Mouse (Mus musculus) stomach, embryonic 15.5 days (tissue): ENCODE data around the gene Spry1. TPM values are rescaled to one million over a fixed set of nuclear protein-coding genes. Genes with fewer than 3 reads are reported as not detected.

Experiments
- ATAC-seq: fragments of 200-750 bp; cut with Nextera tagmentation; 2 replicates; pipeline ENCODE4 v1.8.0; 2017; ENCODE audit warnings: low read depth, moderate number of reproducible peaks, moderate TSS enrichment; ENCODE audit not compliant: insufficient read depth, low FRiP score
- H3K27ac ChIP-seq: fragments of 300-500 bp; sonication (generic); 2 replicates; pipeline ENCODE4 v1.5.1; 2015; ENCODE audit warnings: mild to moderate bottlenecking, inconsistent platforms
- H3K27me3 ChIP-seq: fragments of 300-500 bp; sonication (generic); replicated peaks from 2 replicates; pipeline ENCODE4 v1.6.1; 2015; ENCODE audit warnings: inconsistent platforms
- H3K36me3 ChIP-seq: fragments of 300-500 bp; sonication (generic); 2 replicates; pipeline ENCODE4 v1.6.1; 2015; ENCODE audit warnings: inconsistent platforms
- H3K4me1 ChIP-seq: fragments of 300-500 bp; sonication (generic); 2 replicates; pipeline ENCODE4 v1.6.1; 2015; ENCODE audit warnings: inconsistent platforms
- H3K4me2 ChIP-seq: fragments of 300-500 bp; sonication (generic); 2 replicates; pipeline ENCODE4 v1.6.1; 2015; ENCODE audit warnings: mild to moderate bottlenecking, inconsistent platforms
- H3K4me3 ChIP-seq: fragments of 300-500 bp; sonication (generic); replicated peaks from 2 replicates; pipeline ENCODE4 v1.5.1; 2015; ENCODE audit warnings: inconsistent platforms
- H3K9ac ChIP-seq: fragments of 300-500 bp; sonication (generic); 2 replicates; pipeline ENCODE4 v1.6.1; 2015; ENCODE audit warnings: inconsistent platforms
- H3K9me3 ChIP-seq: fragments of 300-500 bp; sonication (generic); 2 replicates; pipeline ENCODE4 v1.6.1; 2016; ENCODE audit warnings: inconsistent platforms
- WGBS: fragments of 180-500 bp; shearing (Covaris S2); methylation state at CpG from one replicate; pipeline ENCODE4 v1.1.7; 2015; 5-methylcytosine and 5-hydroxymethylcytosine counted together
- polyA plus RNA-seq: library from polyadenylated mRNA; unstranded; fragments of >200 nt; fragmentation: Nextera tagmentation; extraction: Ambion mirVana; gene quantifications from 2 replicates; pipeline ENCODE4 v1.2.1, GENCODE M21; 2015

Spry1 gene
- polyA plus RNA-seq, 1 experiment from 2014 or later = 15.2 TPM

DNA sequence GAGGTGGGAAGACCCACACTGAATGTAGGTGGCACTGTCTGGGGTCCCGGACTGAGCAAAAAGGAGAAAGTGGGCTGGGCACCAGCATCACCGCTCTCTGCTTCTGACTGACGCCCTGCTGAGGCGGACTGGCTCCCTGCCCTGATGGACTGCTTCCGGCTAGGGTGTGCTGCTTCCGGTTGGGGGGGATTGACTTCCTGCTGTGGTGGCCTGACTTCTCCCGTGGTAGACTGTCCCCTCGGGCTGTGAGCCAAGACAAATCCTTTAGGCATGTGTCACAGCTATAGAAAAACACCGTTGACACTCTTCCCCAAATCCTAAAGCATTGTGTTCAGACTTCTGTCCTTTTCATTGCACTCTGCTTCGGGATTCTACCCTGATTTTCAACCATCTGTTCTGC, 26.0 kb upstream of the Spry1 start:
- Histone ChIP-seq H3K4me1 (no peaks in the 10 kb centered on the region), H3K4me2 (no peak overlapping the region), H3K27ac (no peak overlapping the region), H3K36me3 (no peaks in the 10 kb centered on the region), H3K4me3 (no peak overlapping the region), H3K9ac (no peak overlapping the region), H3K9me3 (no peaks in the 10 kb centered on the region), H3K27me3 (no peaks in the 10 kb centered on the region)
- ATAC-seq = no peak
- 55% methylated on average over 10 of the region's 10 CpGs for WGBS

- ATAC-seq = no peak
- no peak overlapping the region for H3K4me3 ChIP-seq
- H3K4me1 ChIP-seq = no peaks in the 10 kb centered on the region
- no peaks in the 10 kb centered on the region for H3K36me3 ChIP-seq
- no peak overlapping the region for H3K9ac ChIP-seq
- WGBS = 81% methylated on average over 10 of the region's 10 CpGs
- no peaks in the 10 kb centered on the region for H3K27me3 ChIP-seq
- no peak overlapping the region for H3K4me2 ChIP-seq
- H3K9me3 ChIP-seq = no peaks in the 10 kb centered on the region
- no peak overlapping the region for H3K27ac ChIP-seq
Measured at GRCm38 (mm10) chr3:37614878-37615650, 24.7 kb upstream of the Spry1 start.

DNA sequence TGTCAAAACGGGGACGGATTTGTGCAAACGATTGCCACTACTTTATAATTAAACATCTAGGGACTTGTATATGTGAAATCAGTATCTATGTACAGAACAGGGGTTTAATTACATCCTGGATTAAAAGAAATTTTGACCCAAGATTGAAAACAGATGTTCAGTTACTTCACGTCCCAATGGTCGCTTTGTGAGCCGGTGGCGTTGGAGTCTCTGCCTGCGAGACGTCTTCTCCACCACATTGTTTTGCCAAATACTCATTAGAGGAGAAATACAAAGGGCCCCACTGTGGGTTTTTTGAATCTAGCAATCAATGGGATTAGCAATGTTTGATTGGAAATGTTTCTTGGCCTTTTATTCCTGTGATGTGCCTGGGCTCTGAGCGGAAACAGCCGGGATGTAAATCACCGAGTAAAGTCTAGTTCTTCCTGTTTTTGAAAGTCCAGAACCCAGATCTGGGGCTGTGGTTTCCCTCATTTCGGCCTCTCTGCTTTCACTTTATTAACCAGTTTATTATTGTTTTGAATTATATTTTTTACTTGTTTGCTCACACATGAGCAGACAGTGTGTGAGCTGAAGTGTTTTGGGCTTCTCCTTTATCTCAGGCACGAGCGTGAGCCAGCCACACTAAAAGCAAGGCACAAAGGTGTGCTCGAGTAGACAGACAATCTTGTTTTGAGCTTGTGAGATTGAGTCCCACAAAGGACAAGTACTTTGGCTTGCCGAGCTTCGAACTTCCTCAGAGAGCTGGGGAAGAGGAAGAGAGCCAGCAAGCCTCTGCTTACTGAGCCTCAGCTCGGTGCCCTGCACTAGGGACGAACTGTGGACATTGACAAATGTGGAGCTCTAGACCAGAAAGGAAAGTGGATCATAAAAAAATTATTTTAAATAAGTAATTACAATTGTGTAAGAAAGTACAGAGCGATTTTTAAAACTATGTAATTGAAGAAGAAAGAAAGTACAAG, 22.9 kb upstream of the Spry1 start:
- Histone ChIP-seq H3K36me3 (no peaks in the 10 kb centered on the region), H3K4me3 (no peak overlapping the region), H3K4me2 (no peak overlapping the region), H3K4me1 (no peaks in the 10 kb centered on the region), H3K9ac (no peak overlapping the region), H3K27ac (no peak overlapping the region), H3K27me3 (no peaks in the 10 kb centered on the region), H3K9me3 (no peaks in the 10 kb centered on the region)
- ATAC-seq = no peak
- 67% methylated on average over 21 of the region's 21 CpGs for whole genome bisulfite sequencing

GRCm38 (mm10) chr3:37632246-37632645, 7.5 kb upstream of the Spry1 start:
- no peaks in the 10 kb centered on the region for H3K4me1 ChIP-seq
- H3K9ac ChIP-seq = no peak overlapping the region
- no peak overlapping the region for H3K4me2 ChIP-seq
- no peaks in the 10 kb centered on the region for H3K27me3 ChIP-seq
- no peaks in the 10 kb centered on the region for H3K9me3 ChIP-seq
- 93% methylated on average over 6 of the region's 6 CpGs for WGBS
- H3K4me3 ChIP-seq = no peak overlapping the region
- H3K27ac ChIP-seq = no peak overlapping the region
- H3K36me3 ChIP-seq = no peaks in the 10 kb centered on the region
- ATAC-seq = no peak

- WGBS = 86% methylated on average over 3 of the region's 3 CpGs
- H3K9me3 ChIP-seq = no peaks in the 10 kb centered on the region
- H3K4me1 ChIP-seq = no peaks in the 10 kb centered on the region
- H3K27me3 ChIP-seq = no peaks in the 10 kb centered on the region
- no peak overlapping the region for H3K9ac ChIP-seq
- no peak overlapping the region for H3K4me2 ChIP-seq
- no peak overlapping the region for H3K4me3 ChIP-seq
- no peak overlapping the region for H3K27ac ChIP-seq
- no peaks in the 10 kb centered on the region for H3K36me3 ChIP-seq
- ATAC-seq = no peak
Measured at GRCm38 (mm10) chr3:37632751-37633150, 7.0 kb upstream of the Spry1 start.

DNA sequence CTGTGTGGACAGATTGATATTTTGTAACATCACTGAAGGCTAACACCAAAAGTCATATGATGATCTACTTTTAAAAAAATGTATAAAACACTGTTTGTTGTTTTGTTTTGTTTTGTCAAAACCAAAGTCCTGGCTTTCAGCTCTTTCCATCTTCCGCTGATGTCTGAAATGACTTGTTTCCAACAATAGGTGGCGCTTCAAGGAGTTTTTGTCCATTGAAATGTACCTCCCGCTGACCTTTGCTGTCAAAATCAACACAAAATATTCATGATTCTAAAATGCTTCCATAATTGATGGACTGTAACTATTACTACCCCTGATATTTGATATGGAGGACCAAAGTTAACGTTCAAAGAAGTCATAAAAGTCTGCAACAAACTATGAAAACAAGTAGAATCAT, 5.1 kb upstream of the Spry1 start:
- Histone ChIP-seq H3K27me3 (no peaks in the 10 kb centered on the region), H3K4me3 (no peak overlapping the region), H3K4me1 (no peaks in the 10 kb centered on the region), H3K9me3 (no peaks in the 10 kb centered on the region), H3K4me2 (no peak overlapping the region), H3K9ac (no peak overlapping the region), H3K27ac (no peak overlapping the region), H3K36me3 (no peaks in the 10 kb centered on the region)
- ATAC-seq = no peak
- WGBS = 42% methylated on average over 4 of the region's 4 CpGs

DNA sequence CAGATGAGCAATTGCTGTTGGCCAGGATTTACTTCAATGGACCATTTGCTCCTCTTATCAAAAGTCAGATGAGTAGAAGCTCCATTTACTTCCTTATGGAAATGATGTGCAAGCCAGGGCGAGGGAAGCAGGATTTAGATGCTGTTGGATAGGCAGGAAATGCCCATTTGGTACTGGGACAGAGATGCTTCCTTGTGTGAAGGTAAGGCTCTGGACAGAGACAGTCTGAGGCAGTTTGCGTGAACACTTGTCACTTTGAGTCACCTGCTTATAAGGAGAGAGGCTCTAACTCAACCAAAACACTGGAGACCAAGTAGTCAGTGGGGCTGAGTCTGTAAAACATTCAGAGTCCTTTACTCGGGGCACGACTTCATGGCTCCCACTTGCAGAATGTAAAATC, 2.8 kb upstream of the Spry1 start:
- no peak overlapping the region for H3K27ac ChIP-seq
- H3K36me3 ChIP-seq = no peaks in the 10 kb centered on the region
- no peak overlapping the region for H3K4me2 ChIP-seq
- 84% methylated on average over 4 of the region's 4 CpGs for WGBS
- no peak for ATAC-seq
- no peak overlapping the region for H3K4me3 ChIP-seq
- no peak overlapping the region for H3K9ac ChIP-seq
- no peaks in the 10 kb centered on the region for H3K4me1 ChIP-seq
- H3K27me3 ChIP-seq = no peaks in the 10 kb centered on the region
- H3K9me3 ChIP-seq = no peaks in the 10 kb centered on the region

- Histone ChIP-seq H3K9ac (peak overlapping the region; percentile 92), H3K36me3 (peaks cover 15% of the 10 kb centered on the region), H3K27ac (peak overlapping the region; percentile 95), H3K27me3 (no peaks in the 10 kb centered on the region), H3K9me3 (no peaks in the 10 kb centered on the region), H3K4me2 (peak overlapping the region; percentile 72), H3K4me3 (peak overlapping the region; percentile 90), H3K4me1 (peaks cover 23% of the 10 kb centered on the region)
- peak; percentile 45 for ATAC-seq
- WGBS = under 1% methylated on average over 85 of the region's 86 CpGs
Measured at GRCm38 (mm10) chr3:37640162-37640721, 495 bp downstream of the Spry1 start.

GRCm38 (mm10) chr3:37640810-37641209, 1.1 kb downstream of the Spry1 start:
- Histone ChIP-seq H3K4me1 (peaks cover 27% of the 10 kb centered on the region), H3K27me3 (no peaks in the 10 kb centered on the region), H3K4me2 (peak overlapping the region; percentile 72), H3K4me3 (peak overlapping the region; percentile 90), H3K9ac (peak overlapping the region; percentile 92), H3K9me3 (no peaks in the 10 kb centered on the region), H3K27ac (peak overlapping the region; percentile 95), H3K36me3 (peaks cover 20% of the 10 kb centered on the region)
- ATAC-seq = peak; percentile 61; the same call in 1 of the 2 replicates
- WGBS = 0% methylated on average over 39 of the region's 47 CpGs

DNA sequence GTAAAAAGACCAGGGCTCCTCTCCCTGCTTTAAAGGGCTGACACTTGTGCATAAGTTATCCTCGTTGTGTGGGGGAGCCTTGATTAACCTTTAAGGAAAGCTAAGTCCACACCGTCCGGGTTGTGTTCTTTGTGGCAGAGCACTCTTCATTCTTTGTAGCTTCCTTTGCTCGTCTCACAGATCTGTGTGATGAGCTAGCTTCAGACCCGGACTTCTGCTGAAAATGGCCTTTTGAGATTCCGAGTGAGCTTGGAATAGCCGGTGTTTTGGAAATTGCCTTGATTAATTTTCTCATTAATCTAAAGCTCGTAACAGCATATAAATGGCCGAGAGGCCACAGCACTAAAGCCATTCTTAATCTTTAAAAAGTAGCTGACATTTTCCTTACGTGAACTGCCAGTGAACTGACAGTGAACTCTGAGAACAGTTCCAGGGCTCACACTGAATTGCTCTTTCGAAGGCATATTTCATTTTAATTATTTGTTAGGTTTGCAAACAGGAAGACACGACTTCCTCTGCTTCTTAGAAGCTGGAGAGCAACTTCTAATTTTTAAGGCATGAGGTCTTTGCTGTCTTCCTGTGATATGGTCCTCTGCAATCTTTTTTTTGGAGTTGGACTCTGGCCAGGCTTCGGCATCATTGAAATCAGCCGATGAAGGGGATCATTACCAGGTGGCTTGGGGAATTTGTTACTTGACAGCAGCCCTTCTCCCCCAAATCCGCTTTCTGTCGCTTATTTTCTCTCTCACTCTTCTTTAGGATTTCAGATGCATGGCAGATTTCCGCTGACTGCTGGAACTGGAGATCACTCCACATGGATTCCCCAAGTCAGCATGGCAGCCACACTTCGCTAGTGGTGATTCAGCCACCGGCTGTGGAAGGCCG, 2.3 kb downstream of the Spry1 start:
- Histone ChIP-seq H3K36me3 (peaks cover 26% of the 10 kb centered on the region), H3K4me3 (peak overlapping the region; percentile 90), H3K4me1 (peaks cover 27% of the 10 kb centered on the region), H3K27me3 (no peaks in the 10 kb centered on the region), H3K27ac (peak overlapping the region; percentile 72), H3K9me3 (no peaks in the 10 kb centered on the region), H3K9ac (no peak overlapping the region), H3K4me2 (peak overlapping the region; percentile 72)
- ATAC-seq = no peak
- 28% methylated on average over 20 of the region's 20 CpGs for WGBS

- ATAC-seq = no peak
- H3K4me3 ChIP-seq = peak overlapping the region; percentile 90
- H3K4me2 ChIP-seq = peak overlapping the region; percentile 72
- no peak overlapping the region for H3K9ac ChIP-seq
- peaks cover 26% of the 10 kb centered on the region for H3K36me3 ChIP-seq
- peak overlapping the region; percentile 72 for H3K27ac ChIP-seq
- WGBS = 75% methylated on average over 21 of the region's 21 CpGs
- no peaks in the 10 kb centered on the region for H3K9me3 ChIP-seq
- no peaks in the 10 kb centered on the region for H3K27me3 ChIP-seq
- peaks cover 27% of the 10 kb centered on the region for H3K4me1 ChIP-seq
Measured at GRCm38 (mm10) chr3:37642681-37643214, 3.0 kb downstream of the Spry1 start.
